Mouse (Mus musculus) ES-Bruce4 (cell line): ENCODE data around the gene Mrs2. TPM values are rescaled to one million over a fixed set of nuclear protein-coding genes. Genes with fewer than 3 reads are reported as not detected.

ENCODE experiments used
- H3K27ac ChIP-seq: 2 replicates; pipeline ENCODE4 v1.5.1; 2012; ENCODE audit warnings: low read length, inconsistent platforms; ENCODE audit not compliant: insufficient read depth
- H3K27me3 ChIP-seq: 2 replicates; pipeline ENCODE4 v1.6.1; 2012; ENCODE audit warnings: mild to moderate bottlenecking, low read length, inconsistent platforms; ENCODE audit not compliant: control insufficient read depth, poor library complexity, insufficient read depth, severe bottlenecking
- H3K36me3 ChIP-seq: 2 replicates; pipeline ENCODE4 v1.6.1; 2012; ENCODE audit warnings: inconsistent platforms, mild to moderate bottlenecking, low read length, moderate library complexity; ENCODE audit not compliant: control insufficient read depth, poor library complexity, insufficient read depth, severe bottlenecking
- H3K4me1 ChIP-seq: one replicate; pipeline ENCODE4 v1.8.1; 2011; ENCODE audit warnings: low read length; ENCODE audit not compliant: control insufficient read depth, insufficient read depth
- H3K4me3 ChIP-seq: 2 replicates; pipeline ENCODE4 v1.5.1; 2011; ENCODE audit warnings: low read depth, mild to moderate bottlenecking, low read length
- H3K9ac ChIP-seq: 2 replicates; pipeline ENCODE4 v1.6.1; 2012; ENCODE audit warnings: low read depth, mild to moderate bottlenecking, inconsistent platforms; ENCODE audit not compliant: poor library complexity, severe bottlenecking
- H3K9me3 ChIP-seq: replicated peaks from 2 replicates; pipeline ENCODE4 v1.6.1; 2012; ENCODE audit warnings: mild to moderate bottlenecking, low read length, inconsistent platforms; ENCODE audit not compliant: control insufficient read depth, poor library complexity, insufficient read depth, severe bottlenecking
- CTCF ChIP-seq: IDR thresholded peaks from one replicate; pipeline ENCODE4 v1.8.1; 2011; ENCODE audit warnings: low read depth, low read length
- EP300 ChIP-seq: IDR thresholded peaks from 2 replicates; pipeline ENCODE4 v1.6.1; 2011; ENCODE audit warnings: low read depth, low read length; ENCODE audit not compliant: insufficient read depth
- POLR2A ChIP-seq: IDR thresholded peaks from one replicate; pipeline ENCODE4 v1.8.1; 2011; ENCODE audit warnings: low read length; ENCODE audit not compliant: insufficient read depth
- polyA plus RNA-seq: library from polyadenylated mRNA; stranded (reverse); fragments of >200 nt; gene quantifications from 2 replicates; pipeline ENCODE4 v1.2.4, GENCODE M21; 2011; ENCODE audit warnings: low read depth; ENCODE audit not compliant: missing spikeins, insufficient read depth, insufficient read length

The Mrs2 gene
- polyA plus RNA-seq, 1 experiment, result 21.8 TPM

DNA sequence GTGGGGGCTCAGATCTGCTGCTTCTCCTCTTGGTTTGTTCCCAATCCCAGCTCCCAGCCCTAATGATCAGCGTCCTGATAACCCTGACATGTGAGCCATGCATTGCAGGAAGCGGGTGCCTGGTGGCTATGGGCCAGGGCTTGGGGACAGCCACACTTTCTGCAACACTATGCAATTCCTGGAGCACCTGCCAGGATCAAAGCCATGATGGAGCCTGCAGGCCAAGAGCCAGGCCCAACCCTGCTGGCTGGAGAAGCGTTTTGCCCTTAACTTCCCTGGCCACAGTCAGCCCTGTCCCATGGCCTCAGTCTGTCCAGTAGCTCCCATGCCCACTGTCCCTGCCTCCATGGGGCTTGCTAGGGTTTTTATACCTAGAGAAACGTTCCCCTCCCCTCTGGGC, 2.2 kb upstream of the Mrs2 start:
- Histone ChIP-seq H3K4me3 (no peak overlapping the region), H3K27ac (no peak overlapping the region)
- no peak for TF ChIP-seq POLR2A
- no peak for TF ChIP-seq EP300
- no peak for TF ChIP-seq CTCF

GRCm38 (mm10) chr13:25020540-25020892, 337 bp upstream of the Mrs2 start:
- no peak for TF ChIP-seq CTCF
- TF ChIP-seq POLR2A, result no peak
- no peak for TF ChIP-seq EP300
- Histone ChIP-seq H3K27ac (no peak overlapping the region), H3K36me3 (no peaks in the 10 kb centered on the region), H3K27me3 (0 out of 2 replicates have a peak, but pooled peaks cover 2% of the 10 kb centered on the region), H3K4me1 (no peaks in the 10 kb centered on the region), H3K9me3 (no peaks in the 10 kb centered on the region), H3K4me3 (peak overlapping the region; percentile 91), H3K9ac (no peak overlapping the region)

More for the DNA sequence above, 2.2 kb upstream of the Mrs2 start:
- Histone ChIP-seq H3K9me3 (no peaks in the 10 kb centered on the region), H3K4me1 (no peaks in the 10 kb centered on the region), H3K27me3 (0 out of 2 replicates have a peak, but pooled peaks cover 2% of the 10 kb centered on the region), H3K9ac (no peak overlapping the region), H3K36me3 (no peaks in the 10 kb centered on the region)

GRCm38 (mm10) chr13:25018316-25018715, 1.9 kb downstream of the Mrs2 start:
- Histone ChIP-seq H3K9me3 (no peaks in the 10 kb centered on the region), H3K4me3 (no peak overlapping the region), H3K27me3 (0 out of 2 replicates have a peak, but pooled peaks cover 2% of the 10 kb centered on the region)

DNA sequence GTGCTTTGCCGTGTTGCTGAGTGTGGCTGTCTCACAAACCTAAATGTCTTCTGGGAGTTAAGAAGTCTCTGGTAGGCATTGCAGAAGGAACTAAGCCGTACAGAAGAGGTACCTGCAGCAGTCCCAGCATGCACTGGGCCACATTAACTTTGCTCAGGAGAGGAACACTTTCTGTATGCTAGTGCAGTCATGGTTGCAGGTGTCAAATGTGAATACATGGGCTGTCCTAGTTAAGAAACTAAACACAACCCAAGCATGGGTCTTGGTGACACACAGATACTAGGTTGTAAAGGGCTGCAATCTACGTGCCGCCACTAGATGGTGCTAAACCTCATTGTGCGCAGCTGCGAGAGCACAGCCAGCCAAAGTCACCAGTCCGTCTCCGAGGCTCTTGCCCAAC, 13.1 kb downstream of the Mrs2 start:
- Histone ChIP-seq H3K9ac (no peak overlapping the region), H3K36me3 (no peaks in the 10 kb centered on the region; the same call in 1 of the 2 replicates), H3K4me1 (no peaks in the 10 kb centered on the region), H3K27me3 (no peaks in the 10 kb centered on the region), H3K9me3 (peaks cover 5% of the 10 kb centered on the region), H3K27ac (no peak overlapping the region), H3K4me3 (no peak overlapping the region)
- TF ChIP-seq EP300 (no peak), POLR2A (no peak), CTCF (no peak)

More at GRCm38 (mm10) chr13:25018316-25018715, 1.9 kb downstream of the Mrs2 start:
- H3K4me1 ChIP-seq, result no peaks in the 10 kb centered on the region
- TF ChIP-seq EP300 (no peak), CTCF (no peak), POLR2A (no peak)
- H3K27ac ChIP-seq, result no peak overlapping the region
- H3K36me3 ChIP-seq, result no peaks in the 10 kb centered on the region
- H3K9ac ChIP-seq, result no peak overlapping the region

- H3K9ac ChIP-seq, result no peak overlapping the region
- peaks cover 5% of the 10 kb centered on the region for H3K9me3 ChIP-seq
- H3K27ac ChIP-seq, result no peak overlapping the region
- H3K4me1 ChIP-seq, result no peaks in the 10 kb centered on the region
- peaks cover 4% of the 10 kb centered on the region; the same call in 1 of the 2 replicates for H3K36me3 ChIP-seq
- TF ChIP-seq EP300 (no peak), POLR2A (no peak), CTCF (no peak)
- no peak overlapping the region for H3K4me3 ChIP-seq
- no peaks in the 10 kb centered on the region for H3K27me3 ChIP-seq
Observed at GRCm38 (mm10) chr13:25002965-25003364, 17.2 kb downstream of the Mrs2 start.

DNA sequence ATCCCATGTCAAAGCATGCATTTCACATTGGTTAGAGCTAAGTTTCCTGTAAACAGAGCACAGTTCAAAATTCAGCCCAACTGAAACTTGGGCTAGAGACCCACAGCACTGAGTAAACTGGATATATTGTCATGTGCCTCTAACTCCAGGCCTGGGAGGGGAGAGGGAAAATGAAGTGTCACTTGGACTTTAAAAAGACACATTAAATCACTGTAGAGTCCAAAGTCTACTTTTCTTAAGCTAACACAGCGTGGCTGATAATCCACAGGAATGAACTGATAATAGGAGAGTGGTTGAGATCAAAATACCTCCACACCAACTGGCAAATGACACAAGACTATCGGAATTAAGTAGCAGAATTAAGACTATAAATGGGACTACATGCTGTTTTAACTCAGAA, 20.6 kb downstream of the Mrs2 start:
- H3K27ac ChIP-seq, result no peak overlapping the region
- no peak overlapping the region for H3K4me3 ChIP-seq
- TF ChIP-seq POLR2A (no peak), EP300 (no peak), CTCF (no peak)
- peaks cover 4% of the 10 kb centered on the region; the same call in 1 of the 2 replicates for H3K36me3 ChIP-seq
- no peaks in the 10 kb centered on the region for H3K27me3 ChIP-seq
- no peaks in the 10 kb centered on the region for H3K4me1 ChIP-seq
- H3K9ac ChIP-seq, result no peak overlapping the region
- H3K9me3 ChIP-seq, result no peaks in the 10 kb centered on the region
